Mouse (Mus musculus) kidney, embryonic 14.5 days (tissue): ENCODE measurements around the gene Oser1. TPM values are rescaled to one million over a fixed set of nuclear protein-coding genes. Genes with fewer than 3 reads are reported as not detected.

Experiments
- ATAC-seq: fragments of 200-750 bp; cut with Nextera tagmentation; 2 replicates; pipeline ENCODE4 v1.8.0; 2017; ENCODE audit warnings: moderate number of reproducible peaks, mild to moderate bottlenecking, moderate TSS enrichment, moderate library complexity; ENCODE audit not compliant: low FRiP score, low TSS enrichment
- H3K27ac ChIP-seq: fragments of 300-500 bp; sonication (generic); 2 replicates; pipeline ENCODE4 v1.5.1; 2014; ENCODE audit warnings: low read depth, mild to moderate bottlenecking, low read length, moderate library complexity, mixed read lengths
- H3K27me3 ChIP-seq: fragments of 300-500 bp; sonication (generic); 2 replicates; pipeline ENCODE4 v1.6.1; 2014; ENCODE audit warnings: mild to moderate bottlenecking, low read length; ENCODE audit not compliant: control insufficient read depth, insufficient read depth
- H3K36me3 ChIP-seq: fragments of 300-500 bp; sonication (generic); 2 replicates; pipeline ENCODE4 v1.6.1; 2014; ENCODE audit warnings: low read length, mixed read lengths; ENCODE audit not compliant: control insufficient read depth, insufficient read depth
- H3K4me1 ChIP-seq: fragments of 300-500 bp; sonication (generic); 2 replicates; pipeline ENCODE4 v1.6.1; 2014; ENCODE audit warnings: low read length, mixed read lengths; ENCODE audit not compliant: control insufficient read depth, insufficient read depth
- H3K4me2 ChIP-seq: fragments of 300-500 bp; sonication (generic); replicated peaks from 2 replicates; pipeline ENCODE4 v1.6.1; 2014; ENCODE audit warnings: low read depth, mild to moderate bottlenecking, low read length
- H3K4me3 ChIP-seq: fragments of 300-500 bp; sonication (generic); 2 replicates; pipeline ENCODE4 v1.5.1; 2014; ENCODE audit warnings: mild to moderate bottlenecking, low read length
- H3K9ac ChIP-seq: fragments of 300-500 bp; sonication (generic); 2 replicates; pipeline ENCODE4 v1.6.1; 2014; ENCODE audit warnings: low read depth, mild to moderate bottlenecking, low read length, moderate library complexity
- H3K9me3 ChIP-seq: fragments of 300-500 bp; sonication (generic); 2 replicates; pipeline ENCODE4 v1.6.1; 2016; ENCODE audit warnings: low read length; ENCODE audit not compliant: control insufficient read depth
- WGBS: fragments of 180-500 bp; shearing (Covaris S2); extraction: QIAGEN DNeasy Blood & Tissue Kit; methylation state at CpG from one replicate; pipeline ENCODE4 v1.1.7; 2014; 5-methylcytosine and 5-hydroxymethylcytosine counted together
- polyA plus RNA-seq: library from polyadenylated mRNA; unstranded; fragments of >200 nt; fragmentation: Nextera tagmentation; extraction: Ambion mirVana; gene quantifications from 2 replicates; pipeline ENCODE4 v1.2.1, GENCODE M21; 2014

Oser1 gene
- polyA plus RNA-seq, 1 experiment from 2014 or later, result 93.3 TPM

- H3K27ac ChIP-seq, result no peak overlapping the region
- ATAC-seq, result no peak
- H3K4me3 ChIP-seq, result no peak overlapping the region
- no peak overlapping the region for H3K4me2 ChIP-seq
- 42% methylated on average over 4 of the region's 4 CpGs for WGBS
- H3K9ac ChIP-seq, result no peak overlapping the region
- H3K4me1 ChIP-seq, result 0 out of 2 replicates have a peak, but pooled peaks cover 6% of the 10 kb centered on the region
- H3K9me3 ChIP-seq, result no peaks in the 10 kb centered on the region
- no peaks in the 10 kb centered on the region for H3K36me3 ChIP-seq
- H3K27me3 ChIP-seq, result peaks cover 11% of the 10 kb centered on the region
These were observed 13.3 kb upstream of the Oser1 start for GRCm38 (mm10) chr2:163437800-163438199.

GRCm38 (mm10) chr2:163433971-163434370 lies 9.5 kb upstream of the Oser1 start:
- peaks cover 9% of the 10 kb centered on the region for H3K27me3 ChIP-seq
- H3K4me3 ChIP-seq, result no peak overlapping the region
- no peaks in the 10 kb centered on the region for H3K36me3 ChIP-seq
- WGBS, result 30% methylated on average over 4 of the region's 4 CpGs
- no peak overlapping the region for H3K9ac ChIP-seq
- ATAC-seq, result no peak
- no peak overlapping the region for H3K27ac ChIP-seq
- no peaks in the 10 kb centered on the region for H3K9me3 ChIP-seq
- no peak overlapping the region for H3K4me2 ChIP-seq
- H3K4me1 ChIP-seq, result 0 out of 2 replicates have a peak, but pooled peaks cover 6% of the 10 kb centered on the region

DNA sequence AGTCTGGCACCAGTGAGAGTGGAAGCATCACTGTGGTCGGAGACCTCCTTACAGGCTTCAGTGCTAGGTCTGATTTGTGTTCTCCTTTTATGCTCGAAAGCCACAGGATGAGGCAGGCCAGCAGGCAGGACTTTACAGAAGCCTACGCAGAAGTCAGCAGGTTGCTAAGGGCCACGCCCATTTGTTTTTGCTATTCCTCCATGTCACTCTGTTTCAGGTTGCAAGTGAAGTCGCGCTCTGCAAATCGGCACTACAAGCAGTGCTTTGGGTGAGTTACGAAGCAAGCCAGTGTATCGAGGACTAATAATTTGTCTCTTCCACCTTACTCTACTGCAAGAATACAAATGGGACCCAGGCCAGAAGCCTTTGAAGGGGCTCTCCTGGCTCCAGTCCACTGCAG lies 6.8 kb upstream of the Oser1 start:
- Histone ChIP-seq H3K36me3 (no peaks in the 10 kb centered on the region), H3K9me3 (no peaks in the 10 kb centered on the region), H3K27me3 (no peaks in the 10 kb centered on the region), H3K4me1 (no peaks in the 10 kb centered on the region), H3K27ac (no peak overlapping the region), H3K4me2 (no peak overlapping the region), H3K9ac (no peak overlapping the region), H3K4me3 (no peak overlapping the region)
- WGBS, result 79% methylated on average over 9 of the region's 9 CpGs
- no peak for ATAC-seq

DNA sequence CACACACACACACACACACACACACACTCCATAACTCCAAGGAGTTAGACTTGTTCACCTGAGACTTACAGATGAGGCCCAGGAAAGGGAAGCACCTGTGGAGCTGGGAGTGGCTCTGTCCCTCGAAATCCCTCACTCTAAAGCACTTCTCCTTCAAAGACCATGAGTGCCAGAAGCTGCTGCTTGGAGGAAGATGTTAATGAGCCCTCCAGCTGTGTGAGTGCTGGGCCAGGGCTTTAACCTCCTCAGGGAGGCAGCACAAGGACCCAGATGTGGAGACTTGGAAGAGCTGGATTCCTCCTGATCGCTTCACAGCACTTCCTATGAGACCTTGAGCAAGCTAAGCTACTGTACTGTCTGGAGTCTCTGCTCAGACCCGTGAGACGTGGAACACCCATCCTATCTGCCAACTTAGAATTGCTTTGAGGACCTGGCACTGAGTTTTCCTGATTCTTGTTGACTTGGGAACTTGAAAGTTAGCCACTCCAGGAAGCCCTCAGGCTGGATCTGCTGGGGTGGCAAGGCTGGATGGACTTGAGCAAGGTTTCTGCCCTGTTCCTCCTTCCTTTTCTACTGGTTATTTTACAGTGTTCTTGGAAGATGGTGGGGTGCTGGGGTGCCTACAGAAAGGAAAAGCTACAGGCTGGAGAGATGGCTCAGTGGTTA lies 4.0 kb upstream of the Oser1 start:
- H3K27ac ChIP-seq, result no peak overlapping the region
- no peaks in the 10 kb centered on the region for H3K27me3 ChIP-seq
- WGBS, result 34% methylated on average over 4 of the region's 4 CpGs
- no peak overlapping the region for H3K4me2 ChIP-seq
- ATAC-seq, result no peak
- no peaks in the 10 kb centered on the region for H3K36me3 ChIP-seq
- H3K4me3 ChIP-seq, result no peak overlapping the region
- no peaks in the 10 kb centered on the region for H3K9me3 ChIP-seq
- H3K9ac ChIP-seq, result no peak overlapping the region
- H3K4me1 ChIP-seq, result no peaks in the 10 kb centered on the region

DNA sequence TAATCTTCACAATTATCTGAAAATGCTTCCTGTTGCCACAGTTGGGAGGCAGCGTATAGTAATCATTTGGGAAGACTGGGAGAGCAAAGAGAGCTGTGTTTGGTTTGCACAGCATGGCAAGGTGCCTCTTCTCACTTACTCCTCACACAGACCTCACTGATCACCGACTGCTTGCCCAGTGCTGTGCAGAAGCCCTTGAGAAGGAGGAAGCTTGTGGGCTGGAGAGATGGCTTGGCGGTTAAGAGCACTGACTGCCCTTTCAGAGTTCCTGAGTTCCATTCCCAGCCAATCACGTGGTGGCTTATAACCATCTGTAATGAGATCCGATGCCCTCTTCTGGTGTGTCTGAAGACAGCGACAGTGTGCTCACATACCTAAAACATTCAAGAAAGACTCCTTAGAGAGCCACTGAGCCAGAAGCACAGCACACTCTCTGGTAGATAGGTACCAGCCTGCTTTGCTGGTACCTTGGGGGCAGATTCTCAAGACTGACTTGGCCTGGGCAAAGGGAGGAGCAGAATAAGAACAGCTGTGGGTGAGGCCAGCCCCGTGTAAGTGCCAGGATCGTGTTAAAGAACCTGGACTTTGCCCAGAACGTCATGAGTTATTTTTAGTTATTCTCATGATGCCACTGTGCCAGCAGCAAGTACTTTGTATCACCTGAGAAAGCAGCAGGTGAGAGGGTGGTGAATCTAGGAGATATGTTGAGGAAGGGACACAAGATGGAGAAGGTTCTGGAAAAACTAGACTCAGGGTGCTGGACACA lies 1.4 kb downstream of the Oser1 start:
- Histone ChIP-seq H3K27ac (no peak overlapping the region), H3K9ac (no peak overlapping the region), H3K4me3 (no peak overlapping the region), H3K27me3 (no peaks in the 10 kb centered on the region), H3K4me2 (no peak overlapping the region), H3K9me3 (no peaks in the 10 kb centered on the region), H3K36me3 (no peaks in the 10 kb centered on the region), H3K4me1 (peaks cover 7% of the 10 kb centered on the region)
- 88% methylated on average over 9 of the region's 9 CpGs for WGBS
- ATAC-seq, result no peak

DNA sequence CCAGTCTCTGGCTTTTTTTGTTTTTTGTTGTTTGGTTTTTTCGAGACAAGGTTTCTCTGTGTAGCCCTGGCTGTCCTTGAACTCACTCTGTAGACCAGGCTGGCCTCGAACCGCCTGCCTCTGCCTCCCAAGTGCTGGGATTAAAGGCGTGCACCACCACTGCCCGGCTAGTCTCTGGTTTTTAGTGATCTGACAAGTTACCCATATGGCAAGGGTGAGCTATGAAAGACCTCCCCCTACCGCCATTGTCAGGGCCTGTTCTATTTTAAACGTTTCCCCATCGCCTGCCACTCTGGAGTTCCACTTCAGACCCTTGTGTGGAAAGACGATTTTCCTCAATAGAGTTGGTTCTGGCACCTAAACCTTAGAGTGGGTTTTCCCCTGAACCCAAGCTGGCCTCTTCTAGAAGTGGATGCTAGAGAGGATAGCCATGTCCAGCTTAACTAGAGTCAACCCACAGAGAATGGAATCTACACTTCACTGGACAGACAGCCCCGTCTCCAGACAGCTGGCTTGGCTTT lies 4.1 kb downstream of the Oser1 start:
- peak overlapping the region; percentile 77 for H3K9ac ChIP-seq
- 37% methylated on average over 10 of the region's 10 CpGs for WGBS
- ATAC-seq, result no peak

DNA sequence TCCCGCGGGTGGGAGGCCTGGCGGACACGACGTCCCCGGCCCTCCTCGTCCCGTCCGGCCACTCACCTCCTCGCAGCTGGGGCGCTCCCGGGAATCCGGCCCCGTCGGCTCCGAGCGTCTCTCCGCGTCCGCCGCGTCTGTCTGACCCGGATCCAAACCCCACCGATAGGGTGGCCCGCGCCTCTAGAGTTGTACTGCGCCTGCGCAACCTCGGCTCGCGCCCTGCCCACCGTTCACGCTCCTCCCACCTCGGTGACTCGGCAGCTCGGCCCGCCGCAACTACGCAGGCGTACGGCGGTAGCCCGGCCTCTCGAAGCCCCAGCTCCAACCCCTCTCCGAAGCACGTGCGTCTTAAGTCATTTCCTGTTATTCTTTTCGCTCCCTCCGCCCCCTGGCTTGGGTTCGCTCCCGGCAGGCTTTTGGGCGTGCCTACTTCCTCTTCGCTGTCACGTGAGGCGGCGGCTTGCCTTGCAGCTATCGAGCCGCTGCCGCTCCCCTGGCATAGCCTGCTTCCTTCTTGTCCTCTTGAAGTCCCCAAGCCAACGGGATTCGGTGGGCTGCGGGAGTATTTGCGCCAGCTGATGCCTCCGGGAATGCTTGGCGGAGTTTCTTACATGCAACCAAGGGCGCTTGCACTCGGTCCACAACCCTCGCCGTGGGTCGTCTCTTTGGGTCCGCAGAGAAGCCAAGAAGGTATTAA lies 5.0 kb downstream of the Oser1 start:
- Histone ChIP-seq H3K4me3 (peak overlapping the region; percentile 98), H3K4me1 (peaks cover 15% of the 10 kb centered on the region), H3K4me2 (peak overlapping the region; percentile 73), H3K27ac (peak overlapping the region; percentile 64), H3K36me3 (peaks cover 6% of the 10 kb centered on the region; the same call in 1 of the 2 replicates), H3K9ac (peak overlapping the region; percentile 94), H3K27me3 (no peaks in the 10 kb centered on the region), H3K9me3 (no peaks in the 10 kb centered on the region)
- under 1% methylated on average over 60 of the region's 71 CpGs for WGBS
- ATAC-seq, result peak; percentile 100

More for the DNA sequence above, 4.1 kb downstream of the Oser1 start:
- H3K9me3 ChIP-seq, result no peaks in the 10 kb centered on the region
- no peak overlapping the region for H3K27ac ChIP-seq
- H3K4me1 ChIP-seq, result peaks cover 15% of the 10 kb centered on the region
- no peaks in the 10 kb centered on the region; the same call in 1 of the 2 replicates for H3K36me3 ChIP-seq
- H3K4me3 ChIP-seq, result peak overlapping the region; percentile 98
- H3K4me2 ChIP-seq, result peak overlapping the region; percentile 67
- H3K27me3 ChIP-seq, result no peaks in the 10 kb centered on the region

DNA sequence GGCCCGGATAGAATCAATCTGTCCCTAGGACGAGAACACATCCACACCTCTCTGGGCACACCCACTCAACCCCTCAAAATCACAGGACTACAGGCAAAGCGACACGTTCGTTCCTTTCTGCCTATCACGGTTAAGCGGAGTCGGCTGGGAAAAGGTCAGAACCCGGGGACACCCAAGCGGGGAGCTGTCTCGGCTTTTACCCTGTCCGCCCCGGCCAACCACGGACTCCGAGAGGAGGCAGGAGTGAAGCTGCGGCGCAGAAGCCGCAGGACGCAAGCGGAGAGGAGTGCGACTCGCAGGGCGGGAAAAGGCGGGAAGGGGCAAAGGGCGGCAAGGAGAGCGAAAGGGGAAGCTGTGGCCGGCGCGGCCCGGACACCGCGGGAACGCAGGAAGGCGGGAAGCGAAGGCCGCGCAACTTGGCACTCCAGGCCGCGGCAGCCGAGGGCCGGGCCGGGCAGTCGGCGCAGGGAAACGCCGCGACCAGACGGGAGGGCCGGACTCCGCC lies 5.6 kb downstream of the Oser1 start:
- Histone ChIP-seq H3K9me3 (no peaks in the 10 kb centered on the region), H3K36me3 (peaks cover 10% of the 10 kb centered on the region; the same call in 1 of the 2 replicates), H3K4me2 (peak overlapping the region; percentile 73), H3K27me3 (no peaks in the 10 kb centered on the region), H3K4me3 (peak overlapping the region; percentile 98), H3K9ac (peak overlapping the region; percentile 94), H3K27ac (peak overlapping the region; percentile 64), H3K4me1 (peaks cover 15% of the 10 kb centered on the region)
- ATAC-seq, result no peak; the same call in none of the 2 replicates
- WGBS, result under 1% methylated on average over 48 of the region's 50 CpGs
